Mouse (Mus musculus): ENCODE measurements at regions not wholly inside any gene's neighbourhood (a gene's known extent, or its start where the extent isn't known, plus 50 kb on each side); places are given as distances from the start of the nearest gene placed in this dataset.

DNA sequence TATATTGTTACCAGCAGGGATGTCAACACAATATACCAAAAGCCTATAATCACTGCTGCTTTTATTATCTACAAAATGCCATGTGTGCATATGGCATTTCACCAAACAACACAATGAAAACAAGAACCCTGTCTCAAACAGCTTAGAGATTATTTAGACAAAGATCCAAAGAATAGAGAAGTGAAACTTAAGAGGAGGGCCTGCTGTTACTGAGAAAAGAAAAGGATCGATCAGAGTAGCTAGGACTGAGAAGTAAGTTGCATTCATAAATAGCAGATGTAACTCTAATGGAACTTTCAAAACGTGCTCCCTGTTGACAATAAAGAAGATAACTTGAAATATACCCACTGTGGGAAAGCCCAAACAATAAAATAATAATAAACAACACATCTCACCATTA, 203.3 kb downstream of the Dnajb9 start:
- 59% methylated on average over 2 of the region's 2 CpGs for WGBS
- no peak overlapping the region for H3K4me2 ChIP-seq (ENCODE audit: low read length)
- H3K4me3 ChIP-seq (replicated peaks; ENCODE audit: low read length), result no peak overlapping the region
- H3K36me3 ChIP-seq (ENCODE audit: control insufficient read depth, insufficient read depth), result no peaks in the 10 kb centered on the region
- H3K9me3 ChIP-seq (ENCODE audit: control insufficient read depth, low read length), result no peaks in the 10 kb centered on the region
- H3K27me3 ChIP-seq (replicated peaks; ENCODE audit: control insufficient read depth, insufficient read depth, low read length), result no peaks in the 10 kb centered on the region
- no peak overlapping the region for H3K9ac ChIP-seq (replicated peaks; ENCODE audit: low read depth, low read length)
- H3K4me1 ChIP-seq (replicated peaks; ENCODE audit: control insufficient read depth, insufficient read depth, low read length), result no peaks in the 10 kb centered on the region
- no peak overlapping the region for H3K27ac ChIP-seq (ENCODE audit: low read length)
- ATAC-seq, result no peak

DNA sequence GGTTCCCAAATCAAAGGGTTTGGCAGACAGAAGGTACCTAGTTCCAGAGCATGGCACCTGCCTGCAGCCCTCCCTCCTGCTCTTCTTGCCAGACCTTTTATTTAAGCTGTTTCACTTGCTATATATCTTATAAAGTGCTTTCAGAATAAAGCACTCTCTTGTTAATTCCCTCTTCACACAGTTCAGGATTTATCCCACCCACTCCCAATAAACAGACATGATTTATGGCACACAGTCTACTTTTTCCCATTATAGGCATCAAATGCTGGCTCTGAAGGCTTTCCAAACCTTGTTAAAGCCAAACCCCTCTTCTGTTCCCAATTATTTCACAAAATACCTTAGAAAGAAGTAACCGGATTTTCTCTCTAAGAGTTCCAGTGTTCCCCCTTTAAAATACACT, 226.6 kb downstream of the Dnajb9 start:
- Histone ChIP-seq H3K27me3 (replicated peaks; ENCODE audit: control insufficient read depth, insufficient read depth, low read length) (no peaks in the 10 kb centered on the region), H3K4me2 (ENCODE audit: low read length) (no peak overlapping the region), H3K4me1 (replicated peaks; ENCODE audit: control insufficient read depth, insufficient read depth, low read length) (no peaks in the 10 kb centered on the region), H3K36me3 (ENCODE audit: control insufficient read depth, insufficient read depth) (no peaks in the 10 kb centered on the region), H3K9me3 (ENCODE audit: control insufficient read depth, low read length) (no peaks in the 10 kb centered on the region), H3K9ac (replicated peaks; ENCODE audit: low read depth, low read length) (no peak overlapping the region), H3K27ac (ENCODE audit: low read length) (no peak overlapping the region), H3K4me3 (replicated peaks; ENCODE audit: low read length) (no peak overlapping the region)
- WGBS, result 48% methylated on average over 1 of the region's 1 CpGs
- ATAC-seq, result no peak

- Histone ChIP-seq H3K36me3 (ENCODE audit: control insufficient read depth, insufficient read depth) (no peaks in the 10 kb centered on the region), H3K9me3 (ENCODE audit: control insufficient read depth, low read length) (no peaks in the 10 kb centered on the region), H3K4me2 (ENCODE audit: low read length) (no peak overlapping the region), H3K27me3 (replicated peaks; ENCODE audit: control insufficient read depth, insufficient read depth, low read length) (no peaks in the 10 kb centered on the region), H3K9ac (replicated peaks; ENCODE audit: low read depth, low read length) (no peak overlapping the region), H3K27ac (ENCODE audit: low read length) (no peak overlapping the region), H3K4me3 (replicated peaks; ENCODE audit: low read length) (no peak overlapping the region), H3K4me1 (replicated peaks; ENCODE audit: control insufficient read depth, insufficient read depth, low read length) (no peaks in the 10 kb centered on the region)
- WGBS, result 34% methylated on average over 1 of the region's 1 CpGs
- no peak for ATAC-seq
These were observed 246.2 kb downstream of the Dnajb9 start for GRCm38 (mm10) chr12:43963973-43964372.

- no peaks in the 10 kb centered on the region for H3K9me3 ChIP-seq (ENCODE audit: control insufficient read depth, low read length)
- H3K9ac ChIP-seq (replicated peaks; ENCODE audit: low read depth, low read length), result no peak overlapping the region
- no peaks in the 10 kb centered on the region for H3K36me3 ChIP-seq (ENCODE audit: control insufficient read depth, insufficient read depth)
- no peaks in the 10 kb centered on the region for H3K4me1 ChIP-seq (replicated peaks; ENCODE audit: control insufficient read depth, insufficient read depth, low read length)
- 55% methylated on average over 6 of the region's 6 CpGs for WGBS
- H3K27me3 ChIP-seq (replicated peaks; ENCODE audit: control insufficient read depth, insufficient read depth, low read length), result no peaks in the 10 kb centered on the region
- ATAC-seq, result no peak
- H3K4me2 ChIP-seq (ENCODE audit: low read length), result no peak overlapping the region
- H3K4me3 ChIP-seq (replicated peaks; ENCODE audit: low read length), result no peak overlapping the region
- no peak overlapping the region for H3K27ac ChIP-seq (ENCODE audit: low read length)
These were observed 247.5 kb downstream of the Dnajb9 start for GRCm38 (mm10) chr12:43962551-43963120.

- Histone ChIP-seq H3K9ac (replicated peaks; ENCODE audit: low read depth, low read length) (no peak overlapping the region), H3K27me3 (replicated peaks; ENCODE audit: control insufficient read depth, insufficient read depth, low read length) (no peaks in the 10 kb centered on the region), H3K4me3 (replicated peaks; ENCODE audit: low read length) (no peak overlapping the region), H3K4me2 (ENCODE audit: low read length) (no peak overlapping the region), H3K27ac (ENCODE audit: low read length) (no peak overlapping the region), H3K9me3 (ENCODE audit: control insufficient read depth, low read length) (no peaks in the 10 kb centered on the region), H3K36me3 (ENCODE audit: control insufficient read depth, insufficient read depth) (no peaks in the 10 kb centered on the region), H3K4me1 (replicated peaks; ENCODE audit: control insufficient read depth, insufficient read depth, low read length) (no peaks in the 10 kb centered on the region; the same call in 1 of the 2 replicates)
- WGBS, result 30% methylated on average over 5 of the region's 5 CpGs
- no peak for ATAC-seq
These were observed 285.9 kb downstream of the Dnajb9 start for GRCm38 (mm10) chr12:43924228-43924627.

GRCm38 (mm10) chr12:43920396-43920795, 289.7 kb downstream of the Dnajb9 start:
- no peak for ATAC-seq
- H3K27me3 ChIP-seq (replicated peaks; ENCODE audit: control insufficient read depth, insufficient read depth, low read length), result no peaks in the 10 kb centered on the region
- no peaks in the 10 kb centered on the region for H3K36me3 ChIP-seq (ENCODE audit: control insufficient read depth, insufficient read depth)
- no peaks in the 10 kb centered on the region; the same call in 1 of the 2 replicates for H3K4me1 ChIP-seq (replicated peaks; ENCODE audit: control insufficient read depth, insufficient read depth, low read length)
- no peaks in the 10 kb centered on the region for H3K9me3 ChIP-seq (ENCODE audit: control insufficient read depth, low read length)
- H3K4me2 ChIP-seq (ENCODE audit: low read length), result no peak overlapping the region
- no peak overlapping the region for H3K27ac ChIP-seq (ENCODE audit: low read length)
- WGBS, result 49% methylated on average over 4 of the region's 4 CpGs
- H3K9ac ChIP-seq (replicated peaks; ENCODE audit: low read depth, low read length), result no peak overlapping the region
- H3K4me3 ChIP-seq (replicated peaks; ENCODE audit: low read length), result no peak overlapping the region

- H3K4me2 ChIP-seq (ENCODE audit: low read length), result no peak overlapping the region
- 79% methylated on average over 3 of the region's 3 CpGs for WGBS
- no peaks in the 10 kb centered on the region for H3K9me3 ChIP-seq (ENCODE audit: control insufficient read depth, low read length)
- H3K36me3 ChIP-seq (ENCODE audit: control insufficient read depth, insufficient read depth), result no peaks in the 10 kb centered on the region
- H3K4me3 ChIP-seq (replicated peaks; ENCODE audit: low read length), result no peak overlapping the region
- H3K4me1 ChIP-seq (replicated peaks; ENCODE audit: control insufficient read depth, insufficient read depth, low read length), result no peaks in the 10 kb centered on the region; the same call in 1 of the 2 replicates
- no peak overlapping the region for H3K9ac ChIP-seq (replicated peaks; ENCODE audit: low read depth, low read length)
- H3K27me3 ChIP-seq (replicated peaks; ENCODE audit: control insufficient read depth, insufficient read depth, low read length), result no peaks in the 10 kb centered on the region
- H3K27ac ChIP-seq (ENCODE audit: low read length), result no peak overlapping the region
- ATAC-seq, result no peak
These were observed 291.0 kb downstream of the Dnajb9 start for GRCm38 (mm10) chr12:43919114-43919513.

DNA sequence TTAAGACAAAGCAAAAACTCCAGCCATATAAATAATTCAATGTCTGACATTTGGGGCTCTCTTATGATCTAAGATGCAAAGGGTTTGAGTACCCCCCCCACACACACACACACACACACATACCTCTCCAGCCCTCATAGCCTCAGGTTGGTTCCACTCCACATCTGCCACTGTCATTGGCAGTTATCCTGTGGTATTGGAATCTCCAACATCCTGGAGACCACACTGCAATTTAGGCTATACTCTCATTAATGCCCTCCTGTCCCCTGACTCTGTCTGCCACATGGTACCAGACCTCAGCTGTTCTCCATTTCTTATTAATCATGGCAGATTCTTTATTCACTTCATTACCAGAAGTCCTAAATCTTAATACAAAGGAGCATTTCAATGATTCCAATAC, 293.3 kb downstream of the Dnajb9 start:
- no peak overlapping the region for H3K9ac ChIP-seq (replicated peaks; ENCODE audit: low read depth, low read length)
- no peak overlapping the region for H3K27ac ChIP-seq (ENCODE audit: low read length)
- no peak overlapping the region for H3K4me3 ChIP-seq (replicated peaks; ENCODE audit: low read length)
- no peaks in the 10 kb centered on the region for H3K9me3 ChIP-seq (ENCODE audit: control insufficient read depth, low read length)
- no peak for ATAC-seq
- H3K4me2 ChIP-seq (ENCODE audit: low read length), result no peak overlapping the region
- H3K36me3 ChIP-seq (ENCODE audit: control insufficient read depth, insufficient read depth), result no peaks in the 10 kb centered on the region
- H3K4me1 ChIP-seq (replicated peaks; ENCODE audit: control insufficient read depth, insufficient read depth, low read length), result no peaks in the 10 kb centered on the region; the same call in 1 of the 2 replicates
- no peaks in the 10 kb centered on the region for H3K27me3 ChIP-seq (replicated peaks; ENCODE audit: control insufficient read depth, insufficient read depth, low read length)

DNA sequence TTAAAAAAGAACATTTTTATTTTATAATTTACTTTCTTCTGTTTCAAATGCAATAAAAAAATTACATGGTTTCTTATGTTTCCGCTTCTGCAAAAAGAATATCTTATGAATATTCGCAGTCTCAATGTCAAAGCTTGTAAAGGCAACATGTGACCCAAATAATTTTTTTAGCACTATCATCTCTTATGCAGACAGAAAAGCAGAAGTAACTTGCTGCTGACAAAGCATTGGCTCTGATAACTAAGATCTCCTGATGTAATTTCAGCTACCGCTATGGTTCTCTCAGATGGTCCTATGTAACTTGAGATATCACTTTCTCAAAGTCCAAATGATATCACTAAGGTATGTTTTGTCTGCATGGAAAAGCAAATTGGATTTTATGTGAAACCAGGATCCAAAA, 310.9 kb downstream of the Dnajb9 start:
- Histone ChIP-seq H3K36me3 (ENCODE audit: control insufficient read depth, insufficient read depth) (no peaks in the 10 kb centered on the region), H3K4me2 (ENCODE audit: low read length) (no peak overlapping the region), H3K27ac (ENCODE audit: low read length) (no peak overlapping the region), H3K9ac (replicated peaks; ENCODE audit: low read depth, low read length) (no peak overlapping the region), H3K9me3 (ENCODE audit: control insufficient read depth, low read length) (no peaks in the 10 kb centered on the region), H3K4me1 (replicated peaks; ENCODE audit: control insufficient read depth, insufficient read depth, low read length) (no peaks in the 10 kb centered on the region), H3K27me3 (replicated peaks; ENCODE audit: control insufficient read depth, insufficient read depth, low read length) (no peaks in the 10 kb centered on the region), H3K4me3 (replicated peaks; ENCODE audit: low read length) (no peak overlapping the region)
- no peak for ATAC-seq
- 94% methylated on average over 3 of the region's 3 CpGs for WGBS

GRCm38 (mm10) chr12:43885596-43885995, 324.5 kb downstream of the Dnajb9 start:
- 30% methylated on average over 3 of the region's 3 CpGs for WGBS
- Histone ChIP-seq H3K4me2 (ENCODE audit: low read length) (no peak overlapping the region), H3K36me3 (ENCODE audit: control insufficient read depth, insufficient read depth) (no peaks in the 10 kb centered on the region), H3K9ac (replicated peaks; ENCODE audit: low read depth, low read length) (no peak overlapping the region), H3K4me1 (replicated peaks; ENCODE audit: control insufficient read depth, insufficient read depth, low read length) (peaks cover 7% of the 10 kb centered on the region; the same call in 1 of the 2 replicates), H3K27me3 (replicated peaks; ENCODE audit: control insufficient read depth, insufficient read depth, low read length) (no peaks in the 10 kb centered on the region), H3K27ac (ENCODE audit: low read length) (no peak overlapping the region), H3K9me3 (ENCODE audit: control insufficient read depth, low read length) (no peaks in the 10 kb centered on the region), H3K4me3 (replicated peaks; ENCODE audit: low read length) (no peak overlapping the region)
- ATAC-seq, result no peak
